11 mouse cellular contexts compared by ENCODE assay signal in genomic region chr5:122672298-122672697, GRCm38 (mm10). TPM values are rescaled to one million over a fixed set of nuclear protein-coding genes. Genes with fewer than 3 reads are reported as not detected.
DNase-seq lines count a peak whose midpoint lies in the region.
"Had no signal": no experiment of that assay in that cellular context is flagged by ENCODE, and none has a peak within 500 bp of the region (broad histone marks: within the 10 kb centered on the region; RNA-seq: fewer than 3 reads in every experiment).

No protein-coding gene starts in this region.

- peak; percentile 74 for DNase-seq in testis, postnatal 14 days (ENCODE audit: low spot score)
- no peak for DNase-seq in testis, postnatal 10 days (ENCODE audit: low spot score)
- peak; percentile 64 for DNase-seq in cerebellum, adult 9-10 months
- peak; percentile 43 to 44 for DNase-seq in cerebellum, postnatal 25 days
- no peak for DNase-seq in adrenal gland, postnatal 25 days
- no peak for DNase-seq in adrenal gland, adult 18-20 months (ENCODE audit: low spot score in 2 of 2)
- DNase-seq: adrenal gland, adult 2 months; adrenal gland, postnatal 36 days; gastrocnemius, postnatal 36 days; heart, adult 11 months; heart, postnatal 36 days had no signal

RNA-seq across cellular contexts. Expression of gene P2rx7, which starts 28.6 kb away (rescaled TPM):
- total RNA-seq in adrenal gland, postnatal 25 days (2021), result 3.2 and 3.8 TPM in 2 replicates
- total RNA-seq in adrenal gland, adult 18-20 months (2021), result 1 to 10 TPM; 1.6 to 4.0 TPM

RNA-seq across cellular contexts. Expression of gene P2rx4, which starts 35.0 kb away (rescaled TPM):
- 37.6 and 41.9 TPM in 2 replicates for total RNA-seq in adrenal gland, postnatal 25 days (2021)
- 10 to 100 TPM; 36.2 to 41.3 TPM for total RNA-seq in adrenal gland, adult 18-20 months (2021)

RNA-seq across cellular contexts. Expression of gene Ift81, which starts 58.0 kb away (rescaled TPM):
- 9.4 and 14.6 TPM in 2 replicates for total RNA-seq in adrenal gland, postnatal 25 days (2021)
- total RNA-seq in adrenal gland, adult 18-20 months (2021), result 10 to 100 TPM; 10.9 to 18.3 TPM

Comparison
In these comparisons a context has a peak if more than half of its experiments do, and no peak if none do; other contexts are left out.
1. DNase-seq: peak in testis, postnatal 14 days (single experiment), cerebellum, adult 9-10 months (single experiment) and cerebellum, postnatal 25 days (2 of 2); none in testis, postnatal 10 days (single experiment), adrenal gland, postnatal 25 days (single experiment) and adrenal gland, adult 18-20 months (0 of 2).